Mouse (Mus musculus): ENCODE measurements at regions not wholly inside any gene's neighbourhood (a gene's known extent, or its start where the extent isn't known, plus 50 kb on each side); places are given as distances from the start of the nearest gene placed in this dataset.

- TF ChIP-seq CTCF (IDR thresholded peaks at IDR 0.05; ENCODE audit: low read depth, low read length) (no peak), TAL1 (conservative IDR thresholded peaks at IDR 0.05; ENCODE audit: low read depth, low read length) (no peak)
These were observed 360.9 kb downstream of the Efnb2 start for GRCm38 (mm10) chr8:8299965-8300767.

Data from G1E (cell line).